Mouse (Mus musculus) left cerebral cortex, postnatal 25 days (tissue): ENCODE results near the gene Sv2b. TPM values are rescaled to one million over a fixed set of nuclear protein-coding genes. Genes with fewer than 3 reads are reported as not detected.
"Not testable (repeated sequence)": the region's sequence is repeated elsewhere in the genome, so short reads cannot be mapped to it uniquely, and the experiment has no call there.

ENCODE experiments used
- DNase-seq, 2 experiments: peaks; one replicate each; pipeline ENCODE4 v3.0.0; 2022; ENCODE audit warnings: low spot score in 2 of 2, mixed read lengths in 1 of 2
- intact Hi-C: fragments of 180-260 bp; cut with DNase I; formaldehyde crosslinking; loops from one replicate; pipeline ENCODE4 v1.15.1; 2025
- total RNA-seq, 2 experiments: library from RNA; stranded (reverse); gene quantifications; 2 replicates each; pipeline ENCODE4 v1.2.3; 2021

The Sv2b gene
- total RNA-seq, 2 experiments from 2014 or later, result 358 to 398 TPM

DNA sequence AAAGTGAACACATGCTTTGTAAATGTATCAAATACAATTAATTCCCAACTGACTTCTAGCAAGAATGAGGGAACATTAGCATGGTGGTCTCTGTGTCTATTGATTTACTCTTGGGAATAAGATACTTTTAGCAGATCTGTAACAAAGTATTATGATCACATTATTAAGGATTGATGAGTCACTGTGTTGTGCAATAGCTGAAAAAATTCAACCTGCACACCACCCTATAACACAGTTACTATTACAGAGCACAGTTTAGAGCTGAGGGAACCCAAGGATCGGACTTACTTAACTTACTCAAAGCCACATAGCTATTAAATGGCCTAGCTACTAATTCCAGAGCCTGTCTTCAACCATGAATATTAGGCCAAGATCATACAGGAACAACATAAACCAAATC is 72.7 kb downstream of the Sv2b start:
- intact Hi-C loops, result no loop called here
- no peak for DNase-seq

GRCm38 (mm10) chr7:75224206-75224605 is 84.9 kb downstream of the Sv2b start:
- intact Hi-C loops, result no loop called here
- DNase-seq, result no peak

DNA sequence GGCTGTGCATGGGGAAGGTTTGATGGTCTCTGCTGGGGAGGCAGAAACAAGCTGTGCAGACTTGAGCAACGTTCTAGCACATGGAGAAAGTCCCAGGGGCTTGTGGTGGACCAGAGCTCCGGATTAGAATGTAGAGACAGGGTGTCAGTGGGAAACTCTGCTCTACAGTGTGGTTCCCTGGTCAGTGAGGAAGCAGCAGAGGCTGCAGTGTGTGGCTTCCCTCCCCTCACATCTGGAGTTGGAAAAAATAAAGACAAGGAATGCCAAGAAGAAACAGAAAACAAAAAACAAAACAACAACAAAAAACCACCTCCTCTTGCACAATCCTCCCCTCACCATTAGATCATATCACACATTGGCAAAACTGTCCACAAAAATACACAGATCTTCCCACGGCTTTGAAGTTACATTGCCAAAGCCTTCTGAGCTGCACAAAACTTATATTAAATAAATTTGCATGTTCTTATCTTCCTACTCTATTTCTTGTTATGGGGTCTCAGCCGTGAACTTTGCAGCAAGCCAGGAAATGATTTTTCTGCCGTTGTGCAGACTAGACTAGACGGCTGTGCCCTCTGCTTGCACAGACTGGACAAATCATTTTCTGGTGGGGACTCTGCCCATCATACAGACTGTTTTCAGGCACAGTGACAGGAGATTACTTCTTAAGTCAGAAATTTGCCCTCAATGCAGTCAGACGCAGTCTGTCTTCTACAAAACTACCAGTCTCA is 86.2 kb downstream of the Sv2b start:
- intact Hi-C loops, result no loop called here
- DNase-seq, result no peak

GRCm38 (mm10) chr7:75220786-75221185 is 88.3 kb downstream of the Sv2b start:
- intact Hi-C loops, result no loop called here
- DNase-seq, result no peak

DNA sequence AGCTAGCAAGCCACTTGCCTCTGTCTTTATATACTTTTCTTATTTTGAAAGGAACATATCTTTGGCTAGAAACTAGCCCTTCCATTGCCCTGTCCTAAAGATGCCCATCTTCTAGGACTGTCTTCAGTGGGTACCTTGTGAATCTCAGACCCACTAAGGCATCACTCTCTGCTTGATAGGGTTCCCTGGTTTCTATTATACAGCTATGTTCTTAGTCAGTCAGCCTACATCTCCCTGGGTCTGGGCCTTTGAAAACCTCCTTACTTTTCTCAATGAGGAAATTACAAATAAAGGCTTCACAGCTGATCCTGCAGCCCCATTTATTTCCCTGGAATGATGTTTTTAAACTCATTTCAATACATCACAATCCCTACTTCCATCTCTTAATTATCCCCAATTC is 88.8 kb downstream of the Sv2b start:
- intact Hi-C loops, result no loop called here
- no peak for DNase-seq

DNA sequence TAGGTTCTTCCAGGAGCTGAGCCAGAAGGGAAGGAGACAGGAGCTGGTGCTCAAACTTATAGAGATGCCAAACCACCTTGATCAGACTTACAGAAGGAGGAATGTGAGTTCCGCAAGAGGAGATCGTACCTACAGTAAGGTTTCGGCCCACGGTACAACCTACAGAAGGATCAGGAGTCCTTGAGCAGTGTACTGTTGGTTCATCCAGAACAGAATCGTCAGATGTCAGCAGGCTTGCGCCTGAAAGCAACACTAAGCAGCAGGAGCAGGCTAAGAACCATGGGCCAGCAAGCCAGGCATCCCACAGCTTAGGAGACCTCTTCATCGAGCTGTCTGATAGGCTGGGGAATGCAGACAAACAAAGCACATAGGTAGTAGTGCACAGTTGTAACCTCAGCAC is 92.9 kb downstream of the Sv2b start:
- intact Hi-C loops, result no loop called here
- no peak for DNase-seq

- DNase-seq, result peak; percentile 52 to 92
- intact Hi-C loops, result loop anchor here (2.0 kb wide), 2 partner anchors 62 to 100 kb away; partner anchors contain the start of gene Sv2b
Measured at GRCm38 (mm10) chr7:75209221-75209641, 99.8 kb downstream of the Sv2b start.

GRCm38 (mm10) chr7:75207965-75208644 is 101.0 kb downstream of the Sv2b start:
- peak in 1 of 2 experiments; percentile 67 for DNase-seq

GRCm38 (mm10) chr7:75206671-75207070 is 102.4 kb downstream of the Sv2b start:
- intact Hi-C loops, result no loop called here
- DNase-seq, result no peak

More at GRCm38 (mm10) chr7:75207965-75208644, 101.0 kb downstream of the Sv2b start:
- intact Hi-C loops, result loop anchor here (2.0 kb wide), 2 partner anchors 63 to 101 kb away; partner anchors contain the start of gene Sv2b

GRCm38 (mm10) chr7:75205386-75205785 is 103.7 kb downstream of the Sv2b start:
- DNase-seq, result no peak
- intact Hi-C loops, result no loop called here

DNA sequence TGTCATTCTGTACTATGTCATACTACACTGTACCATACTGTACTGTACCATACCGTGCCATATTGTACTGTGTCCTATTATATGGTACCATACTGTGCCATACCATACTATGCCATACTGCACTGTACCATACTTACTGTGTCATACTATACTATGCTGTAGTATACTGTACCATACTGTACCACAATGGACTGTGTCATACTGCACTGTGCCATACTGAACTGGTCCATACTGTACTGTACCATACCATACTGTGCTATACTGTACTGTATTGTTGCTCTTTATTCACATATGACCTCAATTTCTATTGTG is 114.2 kb downstream of the Sv2b start:
- intact Hi-C loops, DNase-seq: not testable (repeated sequence)

DNA sequence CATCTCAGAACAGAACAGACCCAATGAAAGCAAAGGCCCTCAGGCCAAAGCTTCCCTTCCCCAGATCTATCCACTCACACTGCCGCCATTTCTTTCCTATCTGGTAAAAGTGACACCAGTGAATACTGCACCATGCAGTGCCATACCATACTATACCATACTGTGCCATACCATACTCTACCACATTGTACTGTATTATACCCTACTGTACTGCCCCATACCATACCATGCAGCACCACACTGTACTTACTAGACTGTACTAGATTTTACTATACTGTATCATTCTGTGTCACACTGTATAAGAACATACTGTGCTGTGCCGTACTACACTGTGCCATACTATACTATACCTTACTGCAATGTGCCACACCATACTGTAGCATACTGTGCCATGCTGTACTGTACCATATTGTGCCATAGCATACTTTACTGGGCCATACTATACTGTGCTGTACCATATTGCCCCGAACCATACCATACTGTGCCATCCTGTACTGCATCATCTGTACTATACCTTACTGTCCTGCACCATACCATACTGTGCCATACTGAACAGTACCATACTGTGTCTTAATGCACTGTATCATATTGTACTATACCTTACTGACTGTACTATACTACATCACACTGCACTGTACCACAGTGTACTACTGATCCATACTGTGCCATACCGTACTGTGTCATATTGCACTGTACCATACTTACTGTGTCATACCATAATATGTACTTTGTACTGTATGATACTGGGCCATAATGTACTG is 114.7 kb downstream of the Sv2b start:
- DNase-seq, result no peak
- intact Hi-C loops, result no loop called here

- intact Hi-C loops, result no loop called here
Measured at GRCm38 (mm10) chr7:75190192-75190591, 118.9 kb downstream of the Sv2b start.

DNA sequence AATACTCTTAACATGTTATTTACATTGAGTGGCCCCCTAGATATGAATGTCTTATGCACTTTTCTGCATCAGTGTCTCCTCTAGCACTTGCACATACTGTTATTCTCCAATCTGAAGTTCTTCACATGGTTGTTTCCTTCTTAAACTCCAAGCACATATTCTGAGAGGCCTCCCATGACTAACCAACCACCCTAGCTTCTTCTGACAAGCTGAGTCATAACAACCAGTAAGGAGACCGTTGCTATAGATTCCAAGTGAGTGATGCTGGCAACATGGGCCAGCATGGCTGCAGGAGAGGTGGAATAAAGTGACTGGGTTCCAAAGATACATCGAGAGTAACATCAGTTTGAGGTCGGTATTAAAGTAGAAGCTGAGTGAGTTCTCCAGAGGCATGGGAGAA is 134.0 kb downstream of the Sv2b start:
- DNase-seq, result peak in 1 of 2 experiments; percentile 39
- intact Hi-C loops, result no loop called here

More at GRCm38 (mm10) chr7:75190192-75190591, 118.9 kb downstream of the Sv2b start:
- no peak for DNase-seq

DNA sequence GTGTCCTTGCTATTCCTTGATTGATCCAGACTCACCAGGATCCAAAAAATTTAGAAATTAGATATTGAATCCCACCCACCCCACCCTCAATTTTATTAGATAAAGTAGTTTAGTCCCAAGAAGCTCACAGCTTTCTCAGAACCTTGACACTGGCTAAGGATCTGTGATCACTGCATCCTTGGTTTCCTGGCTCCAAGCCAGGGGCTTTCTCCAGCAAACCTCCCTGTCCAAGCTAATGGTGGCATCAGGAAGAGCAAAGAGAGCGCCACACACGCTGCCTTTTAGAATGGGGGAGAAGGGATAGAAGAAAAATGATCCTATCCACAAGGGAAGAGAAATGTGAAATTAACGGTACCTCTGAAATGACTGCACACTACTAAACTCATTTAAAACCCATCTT is 141.6 kb downstream of the Sv2b start:
- no peak for DNase-seq
- intact Hi-C loops, result no loop called here

GRCm38 (mm10) chr7:75147174-75147573 is 161.9 kb downstream of the Sv2b start:
- intact Hi-C loops, result no loop called here
- no peak for DNase-seq

- intact Hi-C loops, result no loop called here
- no peak for DNase-seq
Measured at GRCm38 (mm10) chr7:75142800-75143199, 166.3 kb downstream of the Sv2b start.

- intact Hi-C loops, result no loop called here
- DNase-seq, result peak; percentile 37 to 46
Measured at GRCm38 (mm10) chr7:75141919-75142700, 167.0 kb downstream of the Sv2b start.

- no peak for DNase-seq
- intact Hi-C loops, result loop anchor here (5.0 to 10.0 kb wide), 3 partner anchors 168 to 745 kb away; partner anchors contain the start of gene Sv2b
Measured at GRCm38 (mm10) chr7:75139306-75139705, 169.8 kb downstream of the Sv2b start.
